Mouse (Mus musculus) c-Kit-positive CD71-positive TER-119-negative erythroid progenitor cells, embryonic 14.5 days (primary cell): Measurements from ENCODE around the gene Clasp1.

Experiments
- DNase-seq: peaks from one replicate; pipeline ENCODE4 v3.0.0-alpha.2; 2013; ENCODE audit warnings: low read depth

Gene Clasp1

GRCm38 (mm10) chr1:118453577-118453976 lies 64.7 kb downstream of the Clasp1 start:
- DNase-seq: no peak

GRCm38 (mm10) chr1:118454817-118455216 lies 66.0 kb downstream of the Clasp1 start:
- no peak for DNase-seq

DNA sequence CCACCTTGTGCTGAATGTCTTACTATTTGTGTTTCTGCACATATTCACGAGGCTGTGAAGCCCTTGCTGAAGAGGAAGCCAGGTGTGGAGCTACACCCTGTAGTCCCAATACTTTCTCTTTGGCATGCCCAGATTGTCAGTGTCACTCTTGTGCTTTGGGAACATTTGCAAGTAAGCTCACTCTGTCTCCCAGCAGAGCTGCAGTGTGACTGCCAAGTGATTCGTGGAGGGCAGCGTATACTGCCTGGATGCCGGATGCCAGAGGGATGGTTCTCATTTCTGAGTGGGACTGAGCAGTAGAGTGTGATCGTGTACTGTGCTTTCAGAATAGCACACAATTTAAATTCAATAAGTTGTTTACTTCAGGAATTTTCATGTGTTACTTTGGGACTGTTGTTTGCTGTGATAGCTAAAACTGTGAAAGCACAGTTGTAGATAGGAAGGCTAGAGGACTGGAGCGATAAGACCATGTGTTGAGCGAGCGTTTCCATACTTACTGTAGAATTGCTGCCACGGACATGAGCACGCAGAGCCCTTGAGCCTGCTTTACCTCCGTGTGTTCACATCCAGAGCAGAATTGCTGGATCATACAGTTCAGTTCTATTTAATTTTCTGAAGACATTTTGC lies 68.5 kb downstream of the Clasp1 start:
- DNase-seq: no peak

DNA sequence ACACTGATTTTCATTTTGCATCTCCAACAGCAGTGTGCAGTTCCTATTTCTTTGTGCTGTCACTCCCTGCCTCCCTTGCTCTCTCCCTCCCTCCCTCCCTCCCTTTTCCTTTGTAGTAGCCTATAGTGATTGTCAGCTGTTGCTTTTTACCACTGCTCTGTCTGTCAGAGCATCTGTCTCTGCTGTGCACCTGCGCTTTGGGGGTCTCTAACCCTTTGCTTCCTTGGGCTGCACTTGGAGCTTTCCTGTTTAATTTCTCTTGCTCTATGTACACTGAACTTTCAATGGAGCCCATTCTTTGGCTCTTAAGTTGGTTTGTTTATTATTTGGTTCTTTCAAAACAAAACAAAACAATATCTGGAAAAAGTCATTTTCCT lies 69.0 kb downstream of the Clasp1 start:
- DNase-seq: no peak

DNA sequence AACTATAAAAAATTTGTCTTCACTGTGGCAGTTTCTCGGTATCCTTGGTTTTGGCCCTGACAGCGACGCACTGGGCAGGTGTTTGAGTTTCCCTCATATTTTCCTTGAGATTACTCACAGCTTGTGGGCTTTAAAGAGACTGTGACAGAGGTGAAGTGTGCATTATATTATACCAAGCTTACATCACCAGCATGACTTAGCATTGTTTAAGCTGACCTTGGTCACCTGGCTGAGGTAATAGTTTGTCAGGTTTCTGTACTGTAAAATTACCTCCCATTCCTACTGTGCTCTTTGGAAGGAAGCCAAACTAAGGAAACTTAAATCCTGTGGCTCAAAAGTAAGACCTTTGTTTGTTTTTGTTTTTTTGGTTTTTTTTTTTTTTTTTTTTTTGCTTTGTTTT lies 69.4 kb downstream of the Clasp1 start:
- no peak for DNase-seq

- peak; percentile 98 for DNase-seq
Observed at GRCm38 (mm10) chr1:118458963-118459920, 70.4 kb downstream of the Clasp1 start.

GRCm38 (mm10) chr1:118460716-118461115 lies 71.9 kb downstream of the Clasp1 start:
- DNase-seq: no peak

DNA sequence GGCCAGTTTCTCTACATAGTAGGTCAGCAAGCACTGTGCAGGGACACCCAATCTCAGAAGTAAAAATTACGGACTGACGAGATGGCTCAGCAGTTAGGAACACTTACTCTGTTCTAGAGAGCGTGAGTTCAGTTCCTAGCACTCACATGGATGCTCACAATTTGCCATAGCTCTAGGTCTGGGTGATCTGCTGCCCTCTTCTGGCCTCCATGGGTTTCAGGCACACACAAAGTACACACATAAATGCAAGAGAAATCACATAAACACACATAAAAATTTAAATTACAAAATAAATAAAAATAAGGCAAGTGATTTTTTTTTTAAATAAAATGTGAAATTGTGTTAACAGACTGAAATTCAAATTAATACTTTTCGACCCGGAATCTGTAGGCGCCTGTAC lies 77.2 kb downstream of the Clasp1 start:
- DNase-seq: no peak

- DNase-seq: no peak
Observed at GRCm38 (mm10) chr1:118472386-118472785, 83.5 kb downstream of the Clasp1 start.

- DNase-seq: no peak
Observed at GRCm38 (mm10) chr1:118476919-118477318, 88.1 kb downstream of the Clasp1 start.

DNA sequence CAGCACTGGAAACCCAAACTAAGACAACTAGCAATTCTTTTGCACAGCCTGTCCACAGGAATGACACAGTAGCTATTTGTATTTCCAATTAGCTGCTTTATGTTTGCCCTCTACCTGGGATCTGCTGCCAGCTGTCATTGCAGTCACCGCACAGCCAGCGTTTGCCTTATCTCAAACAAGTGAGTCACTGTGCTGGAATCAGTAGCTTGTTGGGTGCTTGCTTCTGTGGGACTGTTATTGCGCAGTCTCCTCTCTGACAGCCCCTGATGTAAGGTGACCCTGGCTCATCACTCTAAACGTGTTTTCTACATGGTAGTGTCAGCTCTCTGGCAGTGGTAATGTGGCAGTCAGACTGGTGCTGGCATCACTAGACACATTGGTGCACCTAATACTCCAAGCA lies 90.4 kb downstream of the Clasp1 start:
- no peak for DNase-seq

DNA sequence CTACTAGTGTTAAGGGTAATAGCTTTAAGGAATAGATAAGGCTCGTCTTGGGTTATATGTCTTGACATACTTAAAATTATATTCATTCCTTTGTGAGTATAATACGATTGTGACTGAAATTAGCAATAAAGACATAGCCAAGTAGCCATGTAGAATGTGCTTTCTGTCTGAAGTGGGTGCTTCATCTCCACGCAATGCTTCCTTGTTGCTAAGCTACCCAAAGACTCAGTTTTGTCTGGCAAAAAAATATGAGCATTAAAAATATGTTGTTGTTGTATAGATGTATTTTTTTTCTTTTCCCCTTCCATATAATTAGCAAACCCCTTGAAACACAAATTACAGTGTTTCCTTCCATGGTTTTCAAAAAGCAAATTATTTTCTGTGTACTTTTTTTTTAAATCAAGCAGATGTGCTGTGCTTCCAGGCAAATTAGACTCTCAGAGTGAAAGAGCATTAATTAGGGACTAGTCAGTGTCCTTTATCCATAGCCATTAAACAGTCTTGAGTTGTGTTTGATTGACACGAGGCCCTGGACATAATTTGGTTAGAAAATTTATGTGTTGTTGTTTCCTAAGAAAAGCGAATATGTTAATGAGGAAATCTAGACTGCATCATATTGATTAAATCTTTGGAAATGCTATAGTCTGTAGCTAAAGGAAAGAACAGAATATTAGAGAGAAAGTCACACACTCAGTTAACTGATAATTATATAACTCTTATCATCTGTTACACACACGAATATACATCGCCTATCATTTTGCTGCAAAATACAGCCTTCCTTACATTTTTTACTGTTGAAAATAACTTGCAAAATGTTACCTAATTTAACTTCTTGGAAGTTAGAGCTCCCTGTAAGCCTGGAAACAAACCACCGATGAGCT lies 91.9 kb downstream of the Clasp1 start:
- no peak for DNase-seq

GRCm38 (mm10) chr1:118481365-118481702 lies 92.5 kb downstream of the Clasp1 start:
- DNase-seq: no peak

- no peak for DNase-seq
Observed at GRCm38 (mm10) chr1:118481703-118482102, 92.8 kb downstream of the Clasp1 start.

GRCm38 (mm10) chr1:118482285-118483019 lies 93.6 kb downstream of the Clasp1 start:
- no peak for DNase-seq

DNA sequence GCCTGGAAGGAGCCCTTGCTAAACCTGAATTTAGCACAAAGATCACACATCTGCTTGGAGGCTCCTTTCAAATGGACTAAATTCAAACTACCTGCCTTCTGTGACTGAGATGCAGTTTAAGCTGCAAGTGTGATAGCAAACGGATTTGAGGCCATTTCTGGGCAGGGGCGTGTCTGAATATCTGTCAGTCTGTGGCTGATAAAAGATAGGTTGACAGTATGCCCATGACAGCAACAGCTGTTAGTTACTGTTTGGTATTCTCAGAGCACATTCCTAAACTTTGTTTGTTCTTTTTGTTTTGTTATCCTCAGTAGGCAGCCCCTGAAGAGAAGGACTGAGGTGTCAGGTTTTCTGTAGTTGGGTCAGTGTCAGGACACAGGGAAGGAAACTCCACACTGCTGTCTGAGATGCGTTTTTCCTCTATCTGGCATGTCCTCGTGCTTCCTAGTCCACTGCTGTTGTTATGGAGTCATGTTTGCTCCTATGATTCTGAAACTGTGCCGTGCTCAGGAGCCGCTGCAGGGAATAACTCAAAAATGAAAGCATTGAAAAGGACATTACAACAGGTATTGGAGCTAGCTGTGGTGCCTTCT lies 94.7 kb downstream of the Clasp1 start:
- DNase-seq: no peak

DNA sequence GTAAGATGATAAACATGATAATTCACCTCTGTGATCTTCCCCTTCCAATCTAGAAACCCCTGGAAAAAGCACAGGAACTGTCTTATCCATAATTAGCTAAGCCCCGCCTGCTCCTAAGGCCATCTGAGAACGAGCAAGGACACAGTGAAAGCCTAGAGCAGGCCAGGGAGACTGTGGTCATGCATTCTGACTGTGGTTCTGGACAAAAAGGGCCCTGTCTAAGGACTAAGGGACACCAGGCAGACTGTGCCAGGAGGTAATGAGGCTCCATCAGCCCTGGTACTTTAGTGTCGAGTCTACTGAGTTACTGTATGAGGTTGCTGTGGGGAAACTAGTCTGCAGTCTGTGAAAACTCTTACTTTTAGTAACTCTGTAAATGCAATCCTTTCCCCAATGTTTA lies 96.7 kb downstream of the Clasp1 start:
- DNase-seq: no peak

DNA sequence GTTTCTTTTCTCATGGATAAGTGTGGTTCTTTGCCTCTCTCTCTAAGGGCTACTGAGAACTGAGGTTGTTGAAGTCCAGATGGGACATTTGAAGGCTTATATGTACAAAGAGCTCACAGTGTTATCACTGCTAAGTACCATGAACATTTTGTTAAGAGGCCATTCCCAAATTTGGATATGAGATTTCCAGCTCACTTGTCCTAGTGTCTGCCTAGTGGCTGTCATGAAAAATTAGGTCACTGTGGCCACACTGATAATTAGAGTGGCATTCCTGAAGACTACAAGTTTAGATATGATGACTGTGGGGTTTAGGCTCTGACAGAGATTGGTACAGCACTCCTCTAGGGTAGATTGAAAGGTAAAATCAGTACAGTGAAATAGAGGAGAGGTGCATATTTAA lies 97.2 kb downstream of the Clasp1 start:
- no peak for DNase-seq

DNA sequence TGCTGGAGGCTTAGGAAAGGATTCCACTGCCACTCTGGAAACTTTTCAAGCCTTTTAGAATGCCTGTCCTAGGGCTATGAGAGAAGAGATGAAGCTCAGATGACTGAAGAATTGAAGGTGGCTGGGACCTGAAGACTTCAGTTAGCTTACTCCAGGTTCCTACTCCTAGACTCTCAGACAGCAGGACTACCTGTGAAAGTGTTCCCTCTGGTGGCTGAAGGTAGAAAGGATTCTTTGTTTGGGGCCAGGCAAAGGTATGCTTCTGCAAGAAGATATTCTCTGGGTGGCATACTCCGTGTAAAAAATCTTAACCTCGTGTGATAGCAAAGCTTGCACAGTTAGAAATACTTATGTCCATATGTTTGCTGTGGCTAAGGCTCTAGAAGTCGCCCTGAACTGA lies 104.0 kb downstream of the Clasp1 start:
- DNase-seq: no peak

DNA sequence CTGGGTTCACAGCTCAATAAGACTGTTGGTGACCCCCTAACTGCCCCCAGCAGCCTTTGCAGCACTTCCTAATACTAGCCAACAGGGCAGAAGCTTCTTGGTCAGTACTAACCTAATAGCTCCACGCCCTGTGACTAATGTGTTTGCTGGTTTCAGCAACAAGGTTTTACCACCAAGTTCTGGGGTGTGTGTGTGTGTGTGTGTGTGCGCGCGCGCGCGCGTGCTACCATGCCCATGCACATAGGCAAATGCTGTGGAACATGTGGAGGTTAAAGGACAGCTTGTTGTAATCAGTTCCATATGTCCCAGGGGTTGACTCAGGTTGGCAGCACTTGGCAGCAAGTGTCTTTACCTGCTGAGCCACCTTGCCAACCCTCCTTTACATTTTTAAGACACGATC lies 105.7 kb downstream of the Clasp1 start:
- DNase-seq: no peak

GRCm38 (mm10) chr1:118498311-118498710 lies 109.5 kb downstream of the Clasp1 start:
- DNase-seq: peak; percentile 75

- DNase-seq: no peak
Observed at GRCm38 (mm10) chr1:118500606-118501005, 111.7 kb downstream of the Clasp1 start.
